Mouse (Mus musculus): Measurements from ENCODE around the gene Cd38.
A peak's percentile ranks its signal among the peaks of the same experiment; 100 is the strongest.

The Cd38 gene

DNA sequence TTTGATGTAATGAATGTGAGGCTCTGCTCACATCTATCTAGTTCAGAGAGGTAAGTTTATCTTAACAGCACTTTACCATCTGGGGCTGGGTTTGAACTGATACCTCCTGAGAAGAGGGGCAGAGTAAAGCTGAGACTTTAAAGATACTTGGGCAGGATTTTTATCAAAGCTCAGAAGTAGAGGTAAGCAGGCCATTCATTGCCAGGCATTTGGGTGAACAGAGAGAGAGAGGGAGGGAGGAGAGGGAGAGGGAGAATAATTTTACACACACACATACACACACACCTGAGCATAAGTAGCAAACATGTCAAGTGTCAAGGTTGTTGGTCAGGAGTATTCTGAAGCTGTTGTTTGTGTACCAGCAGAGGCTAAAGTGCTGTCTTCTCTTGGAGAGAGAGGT lies at the start of gene Cd38:
TSS of gene Cd38 (plus strand) at position 301 of the 400 bp plus-strand sequence.
- no peak for DNase-seq (ENCODE audit: low spot score)

DNA sequence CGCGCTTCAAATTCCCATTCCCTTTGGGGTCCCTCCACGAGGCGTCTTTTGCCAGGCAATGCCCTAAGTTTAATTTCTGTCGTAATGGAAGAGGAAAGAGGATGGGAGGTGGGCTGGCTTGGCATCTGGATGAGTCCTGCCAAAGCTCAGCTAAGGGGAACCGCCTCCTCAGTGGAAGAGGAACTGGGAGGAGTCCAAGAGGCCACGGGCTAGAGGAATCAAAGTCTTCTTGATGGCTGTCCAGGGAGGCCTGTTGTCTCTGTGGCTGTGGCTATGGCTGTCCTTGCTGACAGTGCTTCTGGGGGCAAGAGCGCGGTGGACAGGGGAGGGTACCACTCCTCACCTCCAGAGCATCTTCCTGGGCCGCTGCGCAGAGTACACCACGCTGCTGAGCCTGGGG lies 49.7 kb upstream of the Cd38 start, which contains the start of gene Bst1:
TSS of gene Bst1 (plus strand) at position 191 of the 400 bp plus-strand sequence.
- DNase-seq (ENCODE audit: low spot score), result no peak

DNA sequence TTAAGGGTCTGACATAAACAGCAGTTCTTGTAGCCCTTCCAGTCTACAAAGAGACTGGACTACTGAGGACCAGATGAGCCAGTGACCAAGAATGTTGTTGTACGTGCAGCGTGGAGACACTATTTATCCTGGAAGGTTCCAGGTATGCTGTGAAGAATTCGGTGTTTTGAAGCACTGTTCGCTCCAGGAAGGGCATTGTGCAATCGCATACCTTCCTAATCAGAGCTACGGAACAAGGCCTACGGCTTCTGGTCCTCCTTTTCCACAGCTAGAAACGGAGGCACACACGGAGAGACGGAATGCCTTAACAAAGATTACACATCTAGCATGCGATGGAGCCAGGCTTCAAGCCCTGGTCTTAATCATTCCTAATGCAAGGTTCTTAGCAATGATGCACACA lies 47.6 kb upstream of the Cd38 start:
- no peak for DNase-seq (ENCODE audit: low spot score)

DNA sequence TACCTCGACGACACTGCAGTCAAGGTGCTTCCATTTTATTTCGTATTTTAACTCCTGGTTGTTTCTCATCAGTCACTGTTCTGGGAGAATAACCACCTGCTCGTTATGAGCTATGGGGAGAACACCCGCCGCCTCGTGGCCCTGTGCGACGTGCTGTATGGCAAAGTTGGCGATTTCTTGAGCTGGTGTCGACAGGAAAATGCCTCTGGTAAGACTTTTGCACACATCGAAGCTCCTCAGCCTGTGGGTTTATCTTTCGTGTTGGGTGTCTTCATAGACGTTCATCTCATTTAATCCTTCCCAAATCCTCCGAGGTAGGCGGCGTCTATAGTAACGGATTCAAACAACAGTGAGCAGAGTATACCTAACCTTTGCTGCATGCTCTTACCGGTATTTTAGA lies 46.8 kb upstream of the Cd38 start, which contains the start of gene Fbxl5:
TSS of gene Fbxl5 (minus strand) at position 101 of the 400 bp plus-strand sequence.
- DNase-seq (ENCODE audit: low spot score), result no peak

DNA sequence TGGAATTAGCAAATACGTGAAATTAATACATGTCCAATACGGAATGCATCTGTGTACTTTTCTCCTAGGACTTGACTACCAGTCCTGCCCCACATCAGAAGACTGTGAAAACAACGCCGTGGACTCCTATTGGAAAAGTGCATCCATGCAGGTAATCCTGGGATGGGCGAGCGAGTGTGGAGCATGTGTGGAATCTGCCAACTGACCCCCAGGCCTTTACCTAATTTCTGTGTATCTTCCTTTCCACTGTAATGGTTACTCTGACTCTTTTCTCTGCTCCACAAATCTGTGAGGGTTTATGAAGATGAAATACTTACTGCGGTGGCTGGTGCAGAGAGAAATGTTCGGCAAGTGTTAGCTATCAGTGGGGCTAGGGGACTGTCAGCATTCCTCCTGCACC lies 46.2 kb upstream of the Cd38 start:
- no peak for DNase-seq (ENCODE audit: low spot score)

DNA sequence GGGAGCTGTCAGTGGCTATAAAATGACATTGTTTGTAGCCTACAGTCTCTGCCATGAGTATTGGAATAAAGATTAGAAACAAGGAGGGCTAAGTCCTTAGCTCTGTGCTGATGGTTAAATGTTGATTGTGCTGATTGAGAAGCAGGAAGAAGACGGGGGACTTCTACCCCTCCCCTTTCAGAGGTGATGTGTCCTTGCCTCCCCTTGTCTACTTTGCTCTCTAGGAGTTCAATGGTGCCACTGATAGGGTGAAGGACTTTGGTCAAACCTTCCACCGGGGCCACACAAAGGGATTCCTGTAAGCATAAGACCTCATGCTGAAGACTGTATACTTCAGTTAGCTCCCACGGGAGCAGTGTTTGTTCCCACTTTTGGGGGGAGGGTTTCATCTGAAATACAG lies 45.5 kb upstream of the Cd38 start:
- DNase-seq (ENCODE audit: low spot score), result no peak

DNA sequence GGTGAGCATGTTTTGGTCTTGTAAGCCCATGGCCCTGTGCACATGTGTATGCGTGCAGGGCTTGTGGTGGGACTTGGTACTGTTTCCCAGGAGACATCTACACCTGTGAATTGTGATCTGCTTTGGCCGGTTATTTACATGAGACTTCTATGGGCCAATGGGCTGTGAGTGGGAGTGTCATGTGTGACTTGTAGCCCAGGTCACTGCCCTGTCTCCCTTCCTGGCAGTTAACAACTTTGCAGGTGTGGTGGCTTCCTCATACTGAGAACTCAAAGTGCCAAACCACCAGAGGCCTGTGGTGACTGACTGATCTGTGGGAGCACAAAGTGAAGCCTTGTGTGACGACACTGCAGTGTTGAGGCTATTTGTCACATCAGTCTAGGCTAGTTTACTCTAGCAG lies 43.8 kb upstream of the Cd38 start:
- DNase-seq (ENCODE audit: low spot score), result peak; percentile 31

DNA sequence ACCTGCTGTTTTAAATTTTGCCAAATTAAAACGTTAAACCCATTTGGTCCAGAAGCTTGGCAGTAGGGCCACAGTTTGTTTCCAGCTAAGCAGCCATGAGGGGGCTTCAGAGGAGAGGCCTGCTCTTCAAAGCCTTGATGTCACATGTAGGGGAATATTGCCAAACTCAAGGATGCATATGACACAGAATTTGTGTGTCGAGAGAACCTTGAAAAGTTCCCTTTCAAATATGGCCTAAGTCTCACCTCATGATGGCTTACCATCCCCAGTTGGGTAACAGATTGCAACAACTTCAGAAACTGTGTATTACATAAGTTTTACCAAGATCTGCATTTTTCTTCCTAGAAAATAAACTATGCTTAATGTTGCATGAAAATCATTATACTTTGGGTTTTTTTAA lies 41.5 kb upstream of the Cd38 start:
- no peak for DNase-seq (ENCODE audit: low spot score)

DNA sequence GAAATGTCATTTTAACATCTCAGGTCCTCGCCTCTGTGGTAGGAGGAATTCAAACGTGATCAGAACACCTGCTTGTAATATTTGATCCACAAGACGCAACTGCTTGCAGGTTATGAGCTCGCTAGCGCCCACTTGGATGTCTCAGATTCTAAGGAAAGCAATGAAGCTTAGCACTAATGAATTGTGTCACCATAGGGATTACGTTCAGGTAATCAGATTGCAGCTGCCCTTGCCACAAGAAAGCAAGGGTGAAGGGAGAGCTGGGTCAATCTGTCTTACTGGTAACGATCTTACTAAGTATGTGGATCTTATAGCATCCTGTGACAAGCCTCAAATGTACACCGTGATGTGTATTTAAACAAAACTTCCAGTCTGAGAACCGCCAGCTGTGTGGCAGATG lies 41.0 kb upstream of the Cd38 start:
- no peak for DNase-seq (ENCODE audit: low spot score)

DNA sequence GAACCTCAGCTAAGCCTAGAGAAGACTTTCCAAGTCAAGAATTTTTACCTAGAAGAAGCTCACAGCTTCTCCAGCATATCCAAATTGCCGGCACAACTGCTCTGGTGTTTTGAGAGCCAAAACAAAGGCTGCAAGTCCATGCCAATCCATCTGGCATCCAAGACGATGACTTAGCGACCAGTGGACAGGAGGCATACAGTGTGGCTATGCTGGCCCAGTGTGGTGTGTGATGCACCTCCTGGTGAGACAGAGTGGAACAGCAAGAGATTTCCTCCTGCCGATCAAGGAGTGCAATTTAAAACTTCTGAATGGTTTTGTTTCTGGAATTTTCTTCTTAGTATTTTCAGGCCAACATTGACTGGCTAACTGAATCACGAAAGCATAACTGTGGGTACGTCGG lies 31.8 kb upstream of the Cd38 start:
- no peak for DNase-seq (ENCODE audit: low spot score)

DNA sequence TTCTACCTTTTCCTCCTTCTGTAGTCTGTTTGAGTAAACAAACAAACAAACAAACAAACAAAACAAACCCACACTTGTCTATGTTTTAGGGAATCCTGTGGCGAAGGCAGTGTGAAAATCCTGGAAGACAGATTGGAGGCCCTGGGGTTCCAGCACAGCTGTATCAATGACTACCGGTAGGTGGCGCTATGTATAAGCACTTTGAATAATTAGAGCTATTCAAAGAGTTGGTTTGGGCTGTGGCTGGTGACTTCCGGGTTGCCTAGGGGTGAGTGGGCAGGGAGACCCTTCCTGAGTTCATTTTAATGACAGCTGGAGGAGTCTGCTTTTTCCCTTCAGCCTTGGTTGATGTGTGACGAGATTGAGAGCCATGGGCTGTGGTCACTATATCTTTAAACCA lies 31.0 kb upstream of the Cd38 start:
- no peak for DNase-seq (ENCODE audit: low spot score)

DNA sequence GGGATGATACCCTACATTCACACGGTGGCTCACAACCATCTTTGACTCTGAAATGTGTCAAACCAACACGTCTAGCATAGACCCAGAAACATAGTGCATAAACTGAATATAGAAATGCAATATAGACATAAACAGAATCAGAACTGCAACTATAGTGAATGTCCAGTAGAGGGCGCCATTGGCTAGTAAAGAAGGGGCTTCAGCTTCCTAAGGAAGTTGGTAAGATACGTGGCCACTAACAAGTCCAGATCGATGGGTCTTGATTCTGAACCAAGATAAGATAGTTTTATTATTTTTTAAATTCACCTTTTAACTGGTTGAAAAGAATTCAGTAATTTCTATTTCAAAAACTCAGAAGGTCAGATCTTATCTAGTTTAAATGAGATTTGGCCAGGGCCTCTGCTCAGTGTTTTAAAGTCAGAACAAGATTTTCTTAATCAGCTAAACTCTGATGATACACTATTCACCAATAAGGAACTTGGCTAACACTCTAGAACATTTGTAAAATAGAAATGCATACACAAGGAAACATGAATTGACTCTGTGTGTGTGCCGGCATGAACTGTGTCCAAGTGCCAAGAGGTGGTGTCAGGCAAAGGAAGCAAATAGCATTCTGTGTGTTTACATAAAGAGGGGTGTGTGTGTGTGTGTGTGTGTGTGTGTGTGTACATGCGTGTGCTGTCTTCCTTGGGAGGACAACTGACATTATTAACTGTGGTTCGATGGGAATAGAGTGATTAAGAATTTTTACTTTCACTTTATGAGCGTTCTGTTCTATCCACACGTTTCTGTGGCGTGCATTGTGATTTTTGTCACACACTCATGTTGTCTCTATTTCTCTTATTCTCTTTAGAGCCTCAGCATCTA lies 27.0 kb upstream of the Cd38 start:
- DNase-seq (ENCODE audit: low spot score), result no peak

DNA sequence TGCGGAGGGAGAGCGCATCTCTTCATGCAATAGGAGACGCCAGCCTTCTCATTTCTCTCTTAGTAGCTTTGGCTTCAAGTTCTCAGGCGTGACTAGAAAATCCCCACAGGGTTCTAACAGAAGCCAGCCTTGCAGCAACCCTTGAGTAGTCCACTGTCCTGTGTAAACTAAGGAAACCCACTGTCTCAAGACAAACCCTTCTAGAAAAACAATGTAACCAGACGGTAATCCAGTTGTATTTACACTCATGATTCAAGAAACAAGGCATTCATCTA lies 26.4 kb upstream of the Cd38 start:
- DNase-seq (ENCODE audit: low spot score), result no peak

DNA sequence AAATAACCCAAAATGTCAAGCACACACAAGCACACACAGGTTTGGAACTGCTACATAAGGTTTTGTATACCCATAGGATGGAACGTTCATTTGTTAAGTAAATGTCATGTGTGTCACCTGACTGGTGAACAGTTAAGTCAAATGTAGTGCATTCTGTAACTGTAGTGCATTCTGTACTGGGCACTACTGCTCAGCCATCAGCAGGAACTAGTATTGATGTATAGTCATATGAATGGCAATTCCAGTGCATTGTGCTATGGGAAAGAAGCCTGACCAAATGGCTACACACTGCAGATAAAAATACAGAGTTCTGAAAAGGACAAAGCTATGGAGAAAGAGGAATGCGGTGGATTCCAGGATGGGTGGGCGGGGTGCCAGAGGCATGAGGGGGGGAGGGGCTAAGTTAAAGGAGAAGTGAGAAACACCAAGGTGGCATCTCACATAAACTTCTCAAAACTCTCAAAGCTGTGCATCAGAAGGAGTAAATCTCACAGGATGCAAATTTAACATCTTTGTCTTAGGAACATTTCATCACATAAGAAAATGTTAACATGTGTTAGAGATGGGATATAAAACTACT lies 25.7 kb upstream of the Cd38 start:
- no peak for DNase-seq (ENCODE audit: low spot score)

DNA sequence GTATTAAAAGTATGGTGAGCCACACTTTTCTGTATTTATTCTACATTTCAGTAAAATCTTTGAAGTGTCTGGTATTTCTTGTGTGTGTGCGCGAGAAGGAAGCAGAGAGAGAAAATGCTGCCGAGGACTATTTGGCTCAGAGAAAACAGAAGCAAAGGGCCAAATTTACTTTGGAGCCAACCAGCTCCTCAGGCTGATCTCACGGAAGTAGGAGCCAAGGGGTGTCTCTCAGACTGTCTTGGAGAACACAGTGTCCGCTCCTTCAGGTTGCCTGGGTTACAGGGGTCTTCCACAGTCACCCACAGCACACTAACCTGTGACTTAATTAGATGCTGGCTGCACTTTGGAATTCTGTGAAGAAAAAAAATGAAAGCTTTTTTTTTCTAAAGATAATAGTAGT lies 23.3 kb upstream of the Cd38 start:
- DNase-seq (ENCODE audit: low spot score), result no peak

DNA sequence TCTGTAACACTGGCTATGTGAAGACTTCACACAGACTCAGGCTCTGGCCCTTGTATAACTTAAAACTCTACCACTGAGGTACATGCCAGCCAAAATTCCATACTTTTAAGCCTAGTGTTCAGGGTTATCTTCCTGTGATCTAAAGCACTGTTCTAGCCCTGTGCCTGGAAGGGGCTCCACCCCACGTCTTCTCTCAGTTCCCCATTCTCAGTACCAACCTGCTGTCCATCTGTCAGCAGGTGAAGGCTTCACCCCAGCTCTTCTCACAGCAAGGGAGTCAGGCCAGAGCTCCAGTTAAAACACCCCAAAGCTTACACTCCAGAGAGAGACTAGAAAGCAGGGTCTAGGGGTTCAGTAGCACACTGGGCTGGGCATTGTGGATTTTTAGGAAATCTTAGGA lies 22.7 kb upstream of the Cd38 start:
- DNase-seq (ENCODE audit: low spot score), result no peak

DNA sequence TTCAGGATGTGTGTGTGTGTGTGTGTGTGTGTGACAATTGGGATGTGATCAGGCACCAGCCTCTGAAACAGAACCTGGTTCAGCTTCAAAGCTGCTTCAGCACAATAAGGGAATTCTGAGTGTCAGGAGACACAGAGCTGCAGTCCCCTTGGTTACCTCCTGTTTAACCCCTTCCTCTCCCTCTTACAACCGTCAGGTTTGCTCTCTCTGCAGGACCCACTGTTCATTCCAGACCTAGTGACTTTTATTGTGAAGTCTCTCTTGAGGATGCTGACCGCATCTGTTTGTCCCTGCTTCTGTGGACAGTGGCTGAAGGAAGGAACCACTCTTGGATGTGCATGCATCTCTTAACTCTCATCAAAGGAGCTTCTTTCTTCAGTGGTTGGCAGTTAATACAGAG lies 22.1 kb upstream of the Cd38 start:
- no peak for DNase-seq (ENCODE audit: low spot score)

DNA sequence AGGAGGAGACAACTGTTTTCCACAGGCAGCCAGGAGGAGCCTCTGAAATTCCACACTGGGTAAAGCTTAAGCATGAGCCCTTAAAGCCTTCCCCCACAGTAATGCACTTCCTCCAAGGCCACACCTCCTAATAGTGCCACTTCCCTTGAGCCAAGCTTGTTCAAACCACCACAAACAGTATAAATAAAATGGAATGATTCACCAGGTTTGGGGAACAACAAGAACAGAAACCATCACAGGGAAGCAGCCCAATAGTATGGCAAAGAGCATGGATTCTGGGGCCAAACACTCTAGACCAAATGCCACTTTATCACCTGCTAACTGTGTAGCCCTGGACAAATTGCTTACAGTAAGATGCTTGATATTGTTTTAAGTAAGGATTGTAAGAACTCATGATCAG lies 20.8 kb upstream of the Cd38 start:
- no peak for DNase-seq (ENCODE audit: low spot score)

DNA sequence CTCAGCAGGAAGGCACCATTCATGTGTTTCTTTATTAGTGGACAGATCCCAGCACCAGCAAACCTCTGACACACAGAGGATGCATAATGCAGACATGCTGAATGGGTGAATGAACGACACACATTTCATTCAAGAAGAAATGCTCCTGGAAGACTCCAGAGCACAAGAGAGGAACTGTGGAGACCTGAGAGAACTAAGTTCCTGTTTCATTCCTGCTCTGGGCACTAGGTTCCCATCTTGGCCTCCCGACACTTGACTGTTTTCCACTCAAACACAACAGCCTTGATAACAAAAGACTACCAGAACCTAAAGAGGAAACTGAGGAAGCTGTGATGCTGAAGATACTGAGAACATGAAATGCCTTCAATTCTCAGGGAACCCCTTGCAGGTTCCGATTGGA lies 20.1 kb upstream of the Cd38 start:
- DNase-seq (ENCODE audit: low spot score), result no peak

DNA sequence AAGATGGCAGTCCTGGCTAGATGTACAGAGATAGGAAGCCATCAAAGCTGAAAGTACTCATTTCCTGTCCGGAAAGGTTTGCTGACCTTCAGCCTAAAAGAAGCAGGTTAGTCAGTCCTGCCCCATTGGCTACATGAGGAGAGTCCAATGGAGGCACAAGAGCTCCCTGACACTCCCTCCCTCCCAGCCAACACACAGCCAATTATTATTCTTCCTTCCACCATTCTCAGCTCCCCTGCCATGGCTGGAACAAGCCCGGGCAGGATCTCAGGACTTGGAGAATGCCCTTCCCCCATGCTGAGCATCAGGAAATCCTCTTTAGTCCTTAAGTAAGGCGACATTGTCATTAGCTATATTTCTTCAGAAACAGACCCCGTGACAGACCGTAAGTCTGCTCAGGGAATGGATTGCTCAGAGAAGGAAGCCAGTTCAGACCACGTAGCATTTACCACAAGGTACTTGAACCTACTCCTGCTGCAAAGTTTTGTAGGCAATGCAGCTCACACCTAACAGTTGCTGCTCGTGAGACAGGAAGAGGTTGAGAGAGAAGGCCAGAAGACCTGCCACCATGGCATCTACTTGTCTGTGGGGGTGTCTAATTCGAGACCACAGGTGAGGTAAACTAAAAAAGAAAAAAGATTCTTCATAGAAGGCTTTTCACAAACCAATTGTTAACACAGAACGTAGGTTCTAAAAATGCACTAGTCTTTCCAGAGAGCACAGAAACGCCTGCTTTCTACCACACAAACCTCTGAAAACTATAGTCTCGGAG lies 15.1 kb upstream of the Cd38 start:
- DNase-seq (ENCODE audit: low spot score), result no peak

DNA sequence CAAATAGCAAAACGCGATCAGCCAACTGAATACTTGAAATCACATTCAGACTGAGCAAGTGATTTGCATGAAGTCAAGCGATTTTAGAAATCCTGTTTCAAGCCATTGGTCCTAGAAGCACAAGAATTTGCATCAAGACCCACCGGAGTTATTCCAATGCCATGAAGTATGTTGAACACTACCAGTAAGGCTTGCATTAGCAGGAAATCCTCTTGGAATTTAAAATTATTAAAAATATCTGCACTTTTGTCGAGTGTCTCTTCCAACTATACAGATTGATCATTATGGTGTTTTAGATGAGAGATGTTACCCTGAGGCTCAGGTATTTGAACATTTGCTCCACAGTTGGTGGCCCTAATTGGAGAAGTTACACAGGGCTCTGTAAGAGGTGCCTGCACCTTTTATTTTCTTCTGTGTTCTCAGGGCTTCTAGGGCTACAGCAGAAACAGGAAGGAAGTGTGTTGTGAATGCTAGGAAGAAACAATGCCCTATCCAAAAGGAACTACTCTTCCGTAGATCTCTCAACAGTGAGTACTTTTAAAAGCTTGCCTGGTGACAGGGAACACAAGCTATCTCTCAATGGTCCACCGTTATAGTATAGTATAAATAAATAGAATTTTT lies 14.4 kb upstream of the Cd38 start:
- no peak for DNase-seq (ENCODE audit: low spot score)

DNA sequence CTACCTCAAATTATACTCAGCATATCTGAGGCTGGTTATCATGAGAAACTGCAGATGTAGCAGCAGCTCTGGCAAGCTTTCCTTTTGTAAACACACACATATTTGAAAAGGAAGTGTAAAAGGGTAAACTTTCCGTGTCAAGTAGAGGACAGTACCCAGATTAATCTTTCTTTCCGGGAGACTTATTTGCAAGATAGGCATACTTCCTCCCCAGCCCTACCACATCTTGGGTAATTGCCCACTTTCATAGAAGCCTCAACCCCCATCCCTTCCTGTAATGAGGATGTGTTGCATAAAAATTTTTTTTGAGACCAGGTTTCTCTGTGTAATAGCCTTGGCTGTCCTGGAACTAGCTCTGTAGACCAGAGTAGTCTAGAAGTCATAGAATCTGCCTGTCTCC lies 12.6 kb upstream of the Cd38 start:
- no peak for DNase-seq (ENCODE audit: low spot score)

DNA sequence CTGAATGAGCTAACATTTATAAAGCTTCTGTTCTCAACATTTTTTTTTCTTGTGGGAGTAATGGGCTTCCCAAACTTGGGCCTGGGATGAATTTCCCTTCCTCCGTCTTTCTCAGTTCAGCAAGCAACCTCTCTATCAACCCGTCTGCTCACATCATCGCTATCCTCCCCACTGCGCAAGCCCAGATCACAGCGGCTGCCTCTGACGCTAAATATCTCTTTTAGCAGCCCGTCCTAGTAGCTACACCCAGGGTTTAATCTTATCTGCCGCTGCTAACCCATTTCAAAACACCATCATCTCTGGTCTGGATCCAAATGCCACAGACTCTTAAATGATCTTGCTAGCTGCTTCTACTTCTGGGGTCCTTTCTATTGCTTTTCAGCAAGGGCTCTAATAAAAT lies 8.7 kb upstream of the Cd38 start:
- no peak for DNase-seq (ENCODE audit: low spot score)

All from spleen, adult 12 weeks (tissue).